Mouse (Mus musculus) stomach, embryonic 16.5 days (tissue): Measurements from ENCODE around the gene Ccnd3. TPM values are rescaled to one million over a fixed set of nuclear protein-coding genes. Genes with fewer than 3 reads are reported as not detected.
A peak's percentile ranks its signal among the peaks of the same experiment; 100 is the strongest.
"Not testable (repeated sequence)": the region's sequence is repeated elsewhere in the genome, so short reads cannot be mapped to it uniquely, and the experiment has no call there.

Experiments
- ATAC-seq: fragments of 200-750 bp; cut with Nextera tagmentation; 2 replicates; pipeline ENCODE4 v1.8.0; 2017; ENCODE audit warnings: moderate number of reproducible peaks, moderate TSS enrichment; ENCODE audit not compliant: insufficient read depth, low FRiP score
- H3K27ac ChIP-seq: fragments of 300-500 bp; sonication (generic); 2 replicates; pipeline ENCODE4 v1.5.1; 2014; ENCODE audit warnings: low read length
- H3K27me3 ChIP-seq: fragments of 300-500 bp; sonication (generic); 2 replicates; pipeline ENCODE4 v1.6.1; 2014; ENCODE audit warnings: low read length, control low read depth, mixed read lengths; ENCODE audit not compliant: control insufficient read depth, insufficient read depth
- H3K36me3 ChIP-seq: fragments of 300-500 bp; sonication (generic); 2 replicates; pipeline ENCODE4 v1.6.1; 2014; ENCODE audit warnings: low read length; ENCODE audit not compliant: control insufficient read depth, insufficient read depth
- H3K4me1 ChIP-seq: fragments of 300-500 bp; sonication (generic); 2 replicates; pipeline ENCODE4 v1.6.1; 2014; ENCODE audit warnings: low read length, control low read depth, mixed read lengths; ENCODE audit not compliant: control insufficient read depth, insufficient read depth
- H3K4me2 ChIP-seq: fragments of 300-500 bp; sonication (generic); 2 replicates; pipeline ENCODE4 v1.6.1; 2014; ENCODE audit warnings: low read depth, low read length, mixed read lengths
- H3K4me3 ChIP-seq: fragments of 300-500 bp; sonication (generic); replicated peaks from 2 replicates; pipeline ENCODE4 v1.5.1; 2014; ENCODE audit warnings: mild to moderate bottlenecking, low read length
- H3K9ac ChIP-seq: fragments of 300-500 bp; sonication (generic); 2 replicates; pipeline ENCODE4 v1.6.1; 2014; ENCODE audit warnings: low read length
- H3K9me3 ChIP-seq: fragments of 300-500 bp; sonication (generic); replicated peaks from 2 replicates; pipeline ENCODE4 v1.6.1; 2016; ENCODE audit warnings: low read length, control low read depth; ENCODE audit not compliant: control insufficient read depth
- WGBS: fragments of 180-500 bp; shearing (Covaris S2); extraction: QIAGEN DNeasy Blood & Tissue Kit; methylation state at CpG from one replicate; pipeline ENCODE4 v1.1.7; 2014; 5-methylcytosine and 5-hydroxymethylcytosine counted together
- polyA plus RNA-seq: library from polyadenylated mRNA; unstranded; fragments of >200 nt; fragmentation: Nextera tagmentation; extraction: Ambion mirVana; gene quantifications from 2 replicates; pipeline ENCODE4 v1.2.1, GENCODE M21; 2015

The Ccnd3 gene
- polyA plus RNA-seq, 1 experiment from 2014 or later, result 340 TPM

GRCm38 (mm10) chr17:47492731-47493130, 12.1 kb upstream of the Ccnd3 start:
- no peak for ATAC-seq
- WGBS, result 76% methylated on average over 6 of the region's 6 CpGs
- Histone ChIP-seq H3K36me3 (peaks cover 31% of the 10 kb centered on the region), H3K27ac (no peak overlapping the region), H3K4me2 (no peak overlapping the region), H3K27me3 (no peaks in the 10 kb centered on the region), H3K4me3 (no peak overlapping the region), H3K9ac (no peak overlapping the region), H3K4me1 (no peaks in the 10 kb centered on the region), H3K9me3 (no peaks in the 10 kb centered on the region)

GRCm38 (mm10) chr17:47493653-47494052, 11.2 kb upstream of the Ccnd3 start:
- H3K27ac ChIP-seq, result no peak overlapping the region
- no peak overlapping the region for H3K4me3 ChIP-seq
- no peak overlapping the region for H3K4me2 ChIP-seq
- H3K36me3 ChIP-seq, result peaks cover 38% of the 10 kb centered on the region
- H3K9ac ChIP-seq, result no peak overlapping the region
- no peaks in the 10 kb centered on the region for H3K9me3 ChIP-seq
- H3K27me3 ChIP-seq, result no peaks in the 10 kb centered on the region
- no peaks in the 10 kb centered on the region for H3K4me1 ChIP-seq
- 87% methylated on average over 6 of the region's 6 CpGs for WGBS
- no peak; the same call in 1 of the 2 replicates for ATAC-seq

DNA sequence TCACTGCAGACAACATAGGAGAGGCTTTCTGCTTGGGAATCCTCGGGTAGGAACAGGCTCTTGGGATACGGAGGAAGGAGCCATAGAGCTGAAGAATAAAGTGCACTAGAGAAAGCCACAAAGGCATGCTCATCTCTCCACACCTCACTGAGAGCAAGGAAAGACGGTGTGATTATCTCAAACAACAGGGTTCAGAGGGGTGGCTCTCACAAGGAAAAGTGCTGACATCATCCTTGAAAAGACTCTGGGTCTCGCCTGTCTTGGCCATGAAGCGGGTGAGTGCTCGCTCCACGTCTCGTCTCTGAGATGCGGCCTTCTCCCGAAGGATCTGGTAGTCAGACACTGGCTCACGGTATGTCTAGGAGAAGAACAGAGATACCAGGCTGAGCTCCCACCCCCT, 10.7 kb upstream of the Ccnd3 start:
- no peak overlapping the region for H3K4me2 ChIP-seq
- no peak overlapping the region for H3K9ac ChIP-seq
- 89% methylated on average over 11 of the region's 11 CpGs for WGBS
- H3K4me1 ChIP-seq, result no peaks in the 10 kb centered on the region
- no peaks in the 10 kb centered on the region for H3K27me3 ChIP-seq
- no peak for ATAC-seq
- H3K9me3 ChIP-seq, result no peaks in the 10 kb centered on the region
- H3K4me3 ChIP-seq, result no peak overlapping the region
- H3K27ac ChIP-seq, result no peak overlapping the region
- peaks cover 43% of the 10 kb centered on the region for H3K36me3 ChIP-seq

DNA sequence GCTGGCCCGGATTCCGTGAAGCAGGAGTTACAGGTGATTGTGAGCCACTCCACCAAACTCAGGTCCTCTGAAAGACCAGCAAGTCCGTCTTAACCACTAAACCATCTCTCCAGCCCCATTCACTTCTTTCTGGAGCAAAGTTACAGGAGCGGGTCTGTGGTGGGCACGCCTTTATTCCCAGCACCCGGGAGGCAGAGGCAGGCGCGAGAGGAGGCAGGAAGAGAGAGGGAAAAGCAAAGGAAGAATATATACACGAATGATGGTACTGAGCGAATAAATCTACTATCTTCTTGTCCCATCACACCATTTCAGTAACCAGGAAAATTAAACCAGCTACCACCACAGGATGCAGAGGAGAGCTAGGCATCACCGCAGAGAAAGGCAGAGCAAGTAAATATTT, 3.3 kb upstream of the Ccnd3 start:
- 4% methylated on average over 11 of the region's 11 CpGs for WGBS
- Histone ChIP-seq H3K36me3 (peaks cover 23% of the 10 kb centered on the region), H3K4me2 (peak overlapping the region; percentile 95), H3K4me1 (peaks cover 24% of the 10 kb centered on the region), H3K27me3 (no peaks in the 10 kb centered on the region), H3K9me3 (no peaks in the 10 kb centered on the region), H3K9ac (peak overlapping the region; percentile 88), H3K27ac (peak overlapping the region; percentile 83), H3K4me3 (peak overlapping the region; percentile 83)
- no peak for ATAC-seq

- H3K4me2 ChIP-seq, result peak within 1 kb of the TSS; percentile 95
- H3K36me3 ChIP-seq, result peaks cover 21% of the 10 kb centered on the region
- H3K9ac ChIP-seq, result peak within 1 kb of the TSS; percentile 88
- WGBS, result 2% methylated on average over 40 of the region's 40 CpGs
- no peaks in the 10 kb centered on the region for H3K27me3 ChIP-seq
- peak within 1 kb of the TSS; percentile 83 for H3K4me3 ChIP-seq
- H3K4me1 ChIP-seq, result peaks cover 25% of the 10 kb centered on the region
- H3K9me3 ChIP-seq, result no peaks in the 10 kb centered on the region
- H3K27ac ChIP-seq, result peak within 1 kb of the TSS; percentile 83
- peak; percentile 95 for ATAC-seq
Measured at GRCm38 (mm10) chr17:47501946-47502706, 2.7 kb upstream of the Ccnd3 start, which contains the start of gene Taf8. Taf8 (minus strand) TSS chr17:47502292.

DNA sequence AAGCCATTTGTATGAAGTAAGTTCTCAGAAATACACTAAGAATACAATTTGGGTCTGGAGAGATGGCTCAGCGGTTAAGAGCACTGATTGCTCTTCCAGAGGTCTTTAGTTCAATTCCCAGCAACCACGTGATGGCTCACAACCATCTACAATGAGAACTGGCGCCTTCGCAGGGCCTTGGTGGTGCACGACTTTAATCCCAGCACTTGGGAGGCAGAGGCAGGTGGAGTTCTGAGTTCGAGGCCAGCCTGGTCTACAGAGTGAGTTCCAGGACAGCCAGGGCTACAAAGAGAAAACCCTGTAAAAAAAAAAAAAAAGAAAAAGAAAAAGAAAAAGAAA, 2.2 kb upstream of the Ccnd3 start:
- not testable (repeated sequence) for H3K9me3 ChIP-seq, ATAC-seq, H3K9ac ChIP-seq, H3K27me3 ChIP-seq
- Histone ChIP-seq H3K27ac (peak overlapping the region; percentile 83; the same call in 1 of the 2 replicates), H3K4me1 (peaks cover 30% of the 10 kb centered on the region), H3K36me3 (peaks cover 17% of the 10 kb centered on the region), H3K4me2 (peak overlapping the region; percentile 95), H3K4me3 (0 out of 2 replicates have a peak overlapping the region, but pooled peaks have one; percentile 83)
- 80% methylated on average over 6 of the region's 6 CpGs for WGBS

DNA sequence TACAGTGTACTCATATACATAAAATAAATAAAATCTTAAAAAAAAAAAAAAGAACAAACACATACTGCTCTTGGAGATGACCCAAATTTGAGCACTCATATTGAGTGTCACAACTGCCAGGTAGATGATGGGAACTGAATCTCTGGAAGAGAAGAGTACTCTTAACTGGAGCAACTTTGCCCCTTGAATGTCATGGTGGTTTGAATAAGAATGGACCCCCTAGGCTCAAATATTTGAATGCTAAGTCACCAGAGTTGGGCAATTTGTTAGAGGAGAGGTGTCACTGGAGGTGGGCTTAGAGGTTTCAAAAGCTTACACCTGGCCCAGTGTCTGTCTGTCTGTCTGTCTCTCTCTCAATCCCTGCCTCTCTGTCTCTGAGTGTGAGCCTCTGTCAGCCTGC, 1.2 kb upstream of the Ccnd3 start:
- H3K27ac ChIP-seq, result no peak overlapping the region

DNA sequence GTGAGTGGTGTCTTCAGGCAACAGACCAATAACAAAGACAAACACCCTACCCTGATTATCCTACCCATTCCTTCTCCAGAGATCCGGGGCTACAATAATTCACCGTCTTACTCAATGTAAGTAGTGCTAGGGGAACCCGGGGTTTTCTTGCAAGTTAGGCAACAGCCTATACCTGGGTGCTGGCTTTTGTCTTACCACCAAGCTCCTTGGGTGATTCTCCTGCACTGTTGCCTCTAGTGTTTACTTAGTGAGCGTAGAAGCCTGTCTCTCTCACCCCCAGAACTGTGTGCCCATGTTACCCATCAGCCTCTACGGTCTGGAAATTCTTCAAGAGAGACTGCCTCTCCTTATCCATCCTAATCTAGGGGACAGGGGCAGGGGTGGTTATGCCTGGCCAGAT, 623 bp upstream of the Ccnd3 start:
- 49% methylated on average over 5 of the region's 5 CpGs for WGBS
- Histone ChIP-seq H3K27me3 (no peaks in the 10 kb centered on the region), H3K4me3 (peak overlapping the region; percentile 50), H3K27ac (peak overlapping the region; percentile 88), H3K4me1 (peaks cover 40% of the 10 kb centered on the region), H3K36me3 (peaks cover 4% of the 10 kb centered on the region; the same call in 1 of the 2 replicates), H3K9me3 (no peaks in the 10 kb centered on the region), H3K4me2 (peak overlapping the region; percentile 77), H3K9ac (peak overlapping the region; percentile 78)
- ATAC-seq, result no peak

More for the DNA sequence above, 1.2 kb upstream of the Ccnd3 start:
- no peaks in the 10 kb centered on the region for H3K9me3 ChIP-seq
- H3K9ac ChIP-seq, result no peak overlapping the region
- ATAC-seq, result no peak
- peaks cover 40% of the 10 kb centered on the region for H3K4me1 ChIP-seq
- H3K36me3 ChIP-seq, result peaks cover 9% of the 10 kb centered on the region
- H3K4me3 ChIP-seq, result no peak overlapping the region
- no peaks in the 10 kb centered on the region for H3K27me3 ChIP-seq
- H3K4me2 ChIP-seq, result no peak overlapping the region

GRCm38 (mm10) chr17:47505566-47505965, 715 bp downstream of the Ccnd3 start:
- H3K27ac ChIP-seq, result peak overlapping the region; percentile 88; the same call in 1 of the 2 replicates
- peaks cover 40% of the 10 kb centered on the region for H3K4me1 ChIP-seq
- peak overlapping the region; percentile 77 for H3K4me2 ChIP-seq
- ATAC-seq, result no peak
- H3K36me3 ChIP-seq, result no peaks in the 10 kb centered on the region
- H3K9me3 ChIP-seq, result no peaks in the 10 kb centered on the region
- H3K4me3 ChIP-seq, result peak overlapping the region; percentile 50
- peak overlapping the region; percentile 78 for H3K9ac ChIP-seq
- no peaks in the 10 kb centered on the region for H3K27me3 ChIP-seq
- WGBS, result 53% methylated on average over 2 of the region's 2 CpGs
